Mouse (Mus musculus) brain, embryonic 14.5 days (tissue): ENCODE measurements around the gene Cacna2d3.

Experiments used
- CTCF ChIP-seq: fragments of 200-500 bp; IDR thresholded peaks from 2 replicates; pipeline ENCODE4 v1.5.1; 2012; ENCODE audit warnings: inconsistent platforms, mild to moderate bottlenecking, moderate library complexity, borderline replicate concordance; ENCODE audit not compliant: insufficient read depth, insufficient read length; ENCODE audit errors: extremely low read depth
- POLR2A ChIP-seq: fragments of 200-500 bp; IDR thresholded peaks from 2 replicates; pipeline ENCODE4 v1.6.1; 2012; ENCODE audit warnings: mild to moderate bottlenecking, inconsistent platforms, borderline replicate concordance; ENCODE audit not compliant: poor library complexity, insufficient read depth, insufficient read length, severe bottlenecking; ENCODE audit errors: extremely low read depth

DNA sequence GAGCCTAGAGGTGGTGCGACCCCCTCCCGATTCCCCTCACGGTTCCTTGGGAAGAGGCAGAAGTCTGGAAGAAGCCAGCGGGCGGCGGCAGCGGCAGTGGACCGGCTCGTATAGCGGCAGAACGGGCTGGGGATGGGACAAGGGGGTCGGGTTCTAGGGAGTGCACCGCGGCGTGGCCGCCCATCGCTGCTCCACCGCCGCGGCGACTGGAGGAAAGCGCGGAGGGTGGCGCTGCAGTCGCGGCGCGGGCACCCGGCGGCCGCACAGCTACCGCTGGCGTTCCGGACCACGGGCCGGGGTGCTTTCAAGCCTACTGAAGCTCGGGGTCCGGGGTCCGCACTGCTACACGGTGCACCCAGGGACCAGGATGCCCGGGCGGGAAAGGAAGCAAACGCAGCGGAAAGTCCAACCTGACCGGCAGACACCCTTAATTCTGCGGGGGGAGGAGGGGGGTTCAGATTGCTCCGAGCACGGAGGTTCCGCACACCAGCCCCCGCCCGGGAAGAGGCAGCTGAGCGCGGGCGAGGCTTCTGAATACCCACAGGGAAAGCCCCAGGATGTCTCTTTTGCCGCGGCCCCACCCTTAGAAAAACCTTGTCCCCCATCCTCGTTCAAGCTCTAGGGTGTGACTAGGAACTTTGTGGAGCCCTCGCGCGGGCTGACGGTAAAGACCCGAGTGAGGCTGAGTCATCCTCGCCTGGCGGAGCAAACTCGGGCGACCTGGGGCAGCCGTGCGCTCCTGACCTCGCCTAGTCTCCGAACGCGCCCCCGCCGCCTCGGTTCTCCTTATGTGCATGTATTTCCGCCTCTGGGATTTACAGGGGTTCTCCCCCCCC is 940 bp upstream of the Cacna2d3 start:
- TF ChIP-seq CTCF = 0 out of 2 replicates have a peak, but pooled peaks have one; percentile 11
- TF ChIP-seq POLR2A = no peak
